Mouse (Mus musculus) forebrain, postnatal 0 days (tissue): ENCODE results near the gene Speer4f2. TPM values are rescaled to one million over a fixed set of nuclear protein-coding genes. Genes with fewer than 3 reads are reported as not detected.

ENCODE experiments used
- ATAC-seq: fragments of 200-750 bp; cut with Nextera tagmentation; 2 replicates; pipeline ENCODE4 v1.8.0; 2017; ENCODE audit warnings: mild to moderate bottlenecking, moderate library complexity
- DNase-seq: peaks from one replicate; pipeline ENCODE4 v3.0.0-alpha.2; 2015
- H3K27ac ChIP-seq: fragments of 300-500 bp; sonication (generic); 2 replicates; pipeline ENCODE4 v1.5.1; 2014; ENCODE audit warnings: low read depth, mild to moderate bottlenecking, antibody characterized with exemption, low read length, moderate library complexity, mixed read lengths
- H3K27me3 ChIP-seq: fragments of 300-500 bp; sonication (generic); 2 replicates; pipeline ENCODE4 v1.6.1; 2014; ENCODE audit warnings: mild to moderate bottlenecking, low read length, mixed read lengths; ENCODE audit not compliant: insufficient read depth
- H3K36me3 ChIP-seq: fragments of 300-500 bp; sonication (generic); 2 replicates; pipeline ENCODE4 v1.6.1; 2014; ENCODE audit warnings: mild to moderate bottlenecking, moderate library complexity; ENCODE audit not compliant: insufficient read depth
- H3K4me1 ChIP-seq: fragments of 300-500 bp; sonication (generic); 2 replicates; pipeline ENCODE4 v1.6.1; 2014; ENCODE audit warnings: antibody characterized with exemption; ENCODE audit not compliant: insufficient read depth
- H3K4me2 ChIP-seq: fragments of 300-500 bp; sonication (generic); 2 replicates; pipeline ENCODE4 v1.6.1; 2014; ENCODE audit warnings: low read depth, mild to moderate bottlenecking, moderate library complexity
- H3K4me3 ChIP-seq: fragments of 300-500 bp; sonication (generic); 2 replicates; pipeline ENCODE4 v1.5.1; 2014; ENCODE audit warnings: low read depth, low read length, mixed read lengths
- H3K9ac ChIP-seq: fragments of 300-500 bp; sonication (generic); 2 replicates; pipeline ENCODE4 v1.6.1; 2014; ENCODE audit warnings: mild to moderate bottlenecking
- H3K9me3 ChIP-seq: fragments of 300-500 bp; sonication (generic); 2 replicates; pipeline ENCODE4 v1.6.1; 2016; ENCODE audit warnings: low read length
- CTCF ChIP-seq: sonication (generic); IDR thresholded peaks from 2 replicates; pipeline ENCODE4 v1.5.1; 2016; ENCODE audit warnings: antibody characterized with exemption, control low read depth, low read depth
- WGBS: fragments of 180-500 bp; shearing (Covaris S2); extraction: QIAGEN DNeasy Blood & Tissue Kit; methylation state at CpG from one replicate; pipeline ENCODE4 v1.1.7; 2014; 5-methylcytosine and 5-hydroxymethylcytosine counted together
- polyA plus RNA-seq: library from polyadenylated mRNA; unstranded; fragments of >200 nt; fragmentation: Nextera tagmentation; extraction: Ambion mirVana; gene quantifications from 2 replicates; pipeline ENCODE4 v1.2.1, GENCODE M21; 2015
- total RNA-seq: library from RNA; depleted of rRNA; stranded (reverse); fragments of >200 nt; gene quantifications from 2 replicates; pipeline ENCODE4 v1.2.3, GENCODE M21; 2014

Gene Speer4f2
- total and polyA plus RNA-seq, 2 experiments from 2014 or later, result not detected

GRCm38 (mm10) chr5:17400571-17400970, 27.6 kb downstream of the Speer4f2 start:
- H3K36me3 ChIP-seq, result no peaks in the 10 kb centered on the region
- no peak for TF ChIP-seq CTCF
- H3K27ac ChIP-seq, result no peak overlapping the region
- no peak overlapping the region for H3K4me3 ChIP-seq
- H3K27me3 ChIP-seq, result no peaks in the 10 kb centered on the region
- ATAC-seq (no peak), DNase-seq (no peak)
- no peak overlapping the region for H3K9ac ChIP-seq
- 82% methylated on average over 1 of the region's 1 CpGs for WGBS
- no peak overlapping the region for H3K4me2 ChIP-seq
- no peaks in the 10 kb centered on the region for H3K4me1 ChIP-seq
- H3K9me3 ChIP-seq, result no peaks in the 10 kb centered on the region

GRCm38 (mm10) chr5:17401206-17402077, 28.5 kb downstream of the Speer4f2 start:
- TF ChIP-seq CTCF, result no peak
- ATAC-seq, result no peak
- Histone ChIP-seq H3K9me3 (no peaks in the 10 kb centered on the region), H3K4me3 (no peak overlapping the region), H3K4me2 (no peak overlapping the region), H3K4me1 (no peaks in the 10 kb centered on the region), H3K27me3 (no peaks in the 10 kb centered on the region), H3K27ac (no peak overlapping the region), H3K36me3 (no peaks in the 10 kb centered on the region), H3K9ac (no peak overlapping the region)
- 92% methylated on average over 14 of the region's 14 CpGs for WGBS
- no peak for DNase-seq

DNA sequence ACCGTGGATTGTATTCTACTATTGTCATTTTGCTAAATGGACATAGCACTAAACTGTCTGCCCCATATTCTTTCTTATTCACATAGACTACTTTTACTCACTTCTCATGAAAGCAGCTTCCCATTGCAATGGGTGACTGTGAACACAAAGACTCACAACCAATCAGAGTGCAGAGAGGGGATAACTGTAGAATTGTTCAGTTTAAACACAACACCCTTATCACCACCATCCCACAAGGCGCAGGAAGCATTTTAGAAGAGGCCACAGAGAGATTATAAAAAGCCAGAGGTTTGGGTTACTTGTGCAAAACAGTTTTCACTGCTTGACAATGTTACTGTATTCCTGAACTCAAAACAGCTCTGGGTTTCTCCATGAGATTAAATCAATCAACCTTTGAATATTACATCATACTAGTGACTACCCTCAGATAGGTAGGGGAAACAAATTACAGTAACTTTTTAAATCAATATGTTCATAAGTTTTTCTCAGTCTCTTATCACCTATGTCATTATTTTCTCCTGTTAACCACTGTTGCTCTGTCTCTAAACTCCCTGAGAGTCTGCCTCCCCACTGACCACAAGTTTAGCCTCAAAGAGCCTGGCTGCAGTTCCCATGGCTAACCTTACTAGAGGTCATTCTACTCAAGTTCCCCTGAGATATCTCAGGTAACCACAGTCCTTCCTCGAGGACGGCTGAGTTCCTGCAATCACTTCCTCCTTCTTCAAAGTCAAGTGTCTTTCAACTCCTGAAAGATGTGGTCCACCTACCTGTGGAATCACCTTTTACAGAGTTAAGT, 29.5 kb downstream of the Speer4f2 start:
- Histone ChIP-seq H3K9ac (no peak overlapping the region), H3K36me3 (no peaks in the 10 kb centered on the region), H3K4me1 (no peaks in the 10 kb centered on the region), H3K27ac (no peak overlapping the region), H3K9me3 (no peaks in the 10 kb centered on the region), H3K4me2 (no peak overlapping the region), H3K4me3 (no peak overlapping the region), H3K27me3 (no peaks in the 10 kb centered on the region)
- no peak for DNase-seq
- ATAC-seq, result no peak
- 89% methylated on average over 4 of the region's 4 CpGs for WGBS
- no peak for TF ChIP-seq CTCF

DNA sequence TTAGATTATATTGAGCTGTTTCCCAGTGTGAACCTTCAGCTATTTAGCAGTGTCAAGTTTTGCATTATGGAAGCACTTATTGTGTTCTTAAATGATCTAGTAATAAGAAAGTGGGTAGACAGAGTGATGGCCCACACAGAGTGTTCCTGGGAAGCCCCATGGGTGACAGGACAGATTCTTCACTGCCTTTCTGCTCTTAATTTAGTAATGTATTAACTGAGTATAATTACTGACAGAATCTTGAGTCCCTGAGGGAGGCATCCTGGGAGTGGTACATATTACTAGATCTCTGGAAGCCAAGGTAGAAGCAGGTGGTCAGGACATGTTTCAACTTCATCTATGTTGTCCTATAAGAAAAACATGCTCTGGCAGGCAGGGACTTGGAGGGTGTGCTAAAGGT, 30.6 kb downstream of the Speer4f2 start:
- no peak overlapping the region for H3K4me3 ChIP-seq
- no peaks in the 10 kb centered on the region for H3K9me3 ChIP-seq
- DNase-seq (no peak), ATAC-seq (no peak)
- no peaks in the 10 kb centered on the region for H3K36me3 ChIP-seq
- H3K4me1 ChIP-seq, result no peaks in the 10 kb centered on the region
- no peak for TF ChIP-seq CTCF
- no peak overlapping the region for H3K27ac ChIP-seq
- no peak overlapping the region for H3K9ac ChIP-seq
- H3K4me2 ChIP-seq, result no peak overlapping the region
- H3K27me3 ChIP-seq, result no peaks in the 10 kb centered on the region

DNA sequence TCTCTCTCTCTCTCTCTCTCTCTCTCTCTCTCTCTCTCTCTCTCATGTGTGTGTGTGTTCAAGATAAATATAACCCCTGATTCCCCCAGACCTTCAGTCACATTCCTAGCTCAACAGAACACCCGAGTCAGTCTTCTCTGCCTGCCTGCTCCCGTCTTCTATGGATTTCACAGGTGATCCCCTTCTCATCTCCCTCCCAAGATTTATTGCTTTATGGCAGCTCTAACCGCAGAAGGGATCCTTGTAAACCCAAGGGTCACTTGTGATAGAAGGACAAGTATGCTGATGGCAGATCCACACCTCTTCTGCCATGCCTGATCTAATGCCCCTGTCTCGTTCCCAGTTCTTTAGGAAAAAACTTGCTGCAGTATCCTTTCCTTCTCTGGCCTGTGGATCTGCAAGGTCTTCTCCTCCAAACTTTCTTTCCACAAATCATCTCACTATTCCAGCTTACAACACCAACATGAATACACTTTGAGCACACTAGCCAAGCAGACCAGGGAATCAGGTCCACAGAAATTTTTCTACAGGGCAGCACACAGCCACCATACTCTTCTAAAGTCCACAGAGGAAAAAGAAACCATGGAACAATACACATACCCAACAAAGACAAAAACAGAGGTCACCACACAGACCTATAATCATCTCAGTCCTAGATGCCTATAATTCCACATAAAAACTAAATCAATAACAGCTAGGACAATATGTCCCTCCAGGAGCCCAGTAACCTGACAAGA, 36.1 kb downstream of the Speer4f2 start:
- Histone ChIP-seq H3K4me1 (no peaks in the 10 kb centered on the region), H3K9me3 (no peaks in the 10 kb centered on the region), H3K9ac (no peak overlapping the region), H3K4me2 (no peak overlapping the region), H3K4me3 (no peak overlapping the region), H3K27me3 (no peaks in the 10 kb centered on the region), H3K36me3 (no peaks in the 10 kb centered on the region), H3K27ac (no peak overlapping the region)
- TF ChIP-seq CTCF, result no peak
- 89% methylated on average over 4 of the region's 4 CpGs for WGBS
- no peak for ATAC-seq
- DNase-seq, result no peak

DNA sequence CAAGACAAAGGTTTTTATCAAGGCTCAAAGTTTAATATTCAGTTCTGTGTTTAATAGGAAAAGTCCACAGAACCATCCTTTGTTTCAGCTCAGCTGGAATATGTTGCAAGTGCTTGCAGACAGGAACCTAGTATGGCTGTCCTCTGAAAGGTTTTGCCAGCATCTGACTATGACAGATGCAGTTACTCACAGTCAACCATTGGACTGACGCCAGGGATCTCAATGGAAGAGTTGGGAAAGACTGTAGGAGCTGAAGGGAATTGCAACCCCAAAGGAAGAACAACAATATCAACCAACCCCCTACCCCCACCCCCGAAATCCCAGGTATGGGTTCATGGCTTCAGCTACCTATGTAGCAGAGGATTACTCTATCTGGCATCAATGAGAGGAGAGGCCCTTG, 44.2 kb downstream of the Speer4f2 start:
- 94% methylated on average over 2 of the region's 2 CpGs for WGBS
- Histone ChIP-seq H3K36me3 (no peaks in the 10 kb centered on the region), H3K4me2 (no peak overlapping the region), H3K4me3 (no peak overlapping the region), H3K9ac (no peak overlapping the region), H3K4me1 (no peaks in the 10 kb centered on the region), H3K27ac (no peak overlapping the region), H3K27me3 (no peaks in the 10 kb centered on the region), H3K9me3 (no peaks in the 10 kb centered on the region)
- no peak for TF ChIP-seq CTCF
- DNase-seq (no peak), ATAC-seq (no peak)
